Mouse (Mus musculus) E14TG2a.4 (cell line): Measurements from ENCODE around the gene Mast2.

ENCODE experiments used
- CTCF ChIP-seq: conservative IDR thresholded peaks from 2 replicates; pipeline ENCODE4 v1.5.1; 2014; ENCODE audit warnings: low read length
- NANOG ChIP-seq: IDR thresholded peaks from 2 replicates; pipeline ENCODE4 v1.6.1; 2014; ENCODE audit warnings: borderline replicate concordance, low read length, mixed read lengths
- POU5F1 ChIP-seq: IDR thresholded peaks from 2 replicates; pipeline ENCODE4 v1.6.1; 2014; ENCODE audit warnings: low read length, borderline replicate concordance

DNA sequence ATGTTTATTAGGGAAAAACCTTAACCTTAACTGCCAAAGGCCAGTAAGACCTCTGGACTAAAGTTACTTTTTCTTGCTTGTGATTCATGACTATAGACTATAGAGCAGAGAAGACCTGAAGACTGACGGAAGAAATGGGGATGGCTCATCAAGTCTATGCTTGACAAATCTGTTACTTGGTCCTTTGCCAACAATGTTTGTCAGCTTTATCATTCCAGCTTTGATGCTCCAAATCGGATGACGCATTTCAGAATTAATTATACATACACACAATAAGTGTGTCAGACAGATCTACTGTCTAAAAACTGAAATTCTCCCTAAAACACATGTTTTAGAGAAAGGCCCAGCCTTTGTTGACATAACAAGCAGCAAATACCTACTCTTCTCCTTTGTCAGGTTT lies 134.7 kb downstream of the Mast2 start:
- TF ChIP-seq CTCF (no peak), POU5F1 (no peak), NANOG (no peak)
